Mouse (Mus musculus) ES-Bruce4 (cell line): Measurements from ENCODE around the gene Fbxo11.

Experiments used
- CTCF ChIP-seq: IDR thresholded peaks from one replicate; pipeline ENCODE4 v1.8.1; 2011; ENCODE audit warnings: low read depth, low read length
- EP300 ChIP-seq: IDR thresholded peaks from 2 replicates; pipeline ENCODE4 v1.6.1; 2011; ENCODE audit warnings: low read depth, low read length; ENCODE audit not compliant: insufficient read depth
- POLR2A ChIP-seq: IDR thresholded peaks from one replicate; pipeline ENCODE4 v1.8.1; 2011; ENCODE audit warnings: low read length; ENCODE audit not compliant: insufficient read depth

DNA sequence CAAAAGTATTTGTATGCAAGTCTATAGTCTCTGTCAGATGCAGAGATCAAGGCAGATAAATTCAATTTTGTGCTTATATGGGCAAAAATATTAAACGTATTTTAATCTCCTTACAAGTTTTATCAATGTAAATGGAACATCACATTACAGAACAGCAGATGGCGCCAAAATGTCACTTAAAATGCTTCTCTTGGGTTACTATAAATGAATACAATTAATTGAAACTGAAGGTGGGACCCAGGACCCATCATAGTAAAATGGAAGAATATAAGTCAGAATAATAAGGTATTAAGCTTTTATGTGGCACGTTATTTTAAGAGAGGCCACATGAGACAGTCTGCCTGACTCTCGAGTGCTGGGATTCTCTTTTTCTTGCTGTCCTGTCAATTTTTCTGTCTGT is 39.9 kb downstream of the Fbxo11 start:
- TF ChIP-seq CTCF (no peak), POLR2A (no peak), EP300 (no peak)
